Mouse (Mus musculus): ENCODE data around the gene C2cd2l.

DNA sequence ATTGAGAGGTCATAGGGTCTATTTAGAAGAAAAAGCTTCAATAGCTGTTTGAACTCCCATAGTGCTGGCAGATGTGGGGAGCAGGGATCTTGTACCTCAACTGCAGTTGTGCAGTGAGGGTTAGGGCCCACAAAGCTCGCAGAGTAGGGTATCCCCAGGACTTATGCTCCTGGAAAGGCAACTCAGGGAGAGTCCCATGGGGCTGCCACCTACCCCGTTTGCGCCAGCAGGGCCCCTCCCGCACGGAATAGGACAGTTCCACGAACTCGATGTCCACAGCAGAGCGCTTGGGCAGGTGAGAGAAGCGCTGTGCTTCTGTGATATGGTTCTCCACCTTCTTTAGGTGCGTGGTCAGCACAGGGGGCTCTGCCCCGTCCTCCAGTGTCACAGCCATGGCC is 33.1 kb downstream of the C2cd2l start:
- TF ChIP-seq POLR2A (IDR thresholded peaks at IDR 0.05; ENCODE audit: insufficient read depth, low read length), result no peak
- no peak for TF ChIP-seq EP300 (IDR thresholded peaks at IDR 0.05; ENCODE audit: insufficient read depth, low read depth, low read length)
- no peak for TF ChIP-seq CTCF (IDR thresholded peaks at IDR 0.05; ENCODE audit: low read depth, low read length)
